Mouse (Mus musculus): Measurements from ENCODE around the gene Sik2. TPM values are rescaled to one million over a fixed set of nuclear protein-coding genes. Genes with fewer than 3 reads are reported as not detected.

Gene Sik2
- polyA plus RNA-seq, 1 experiment from 2014 or later = 17.9 TPM

DNA sequence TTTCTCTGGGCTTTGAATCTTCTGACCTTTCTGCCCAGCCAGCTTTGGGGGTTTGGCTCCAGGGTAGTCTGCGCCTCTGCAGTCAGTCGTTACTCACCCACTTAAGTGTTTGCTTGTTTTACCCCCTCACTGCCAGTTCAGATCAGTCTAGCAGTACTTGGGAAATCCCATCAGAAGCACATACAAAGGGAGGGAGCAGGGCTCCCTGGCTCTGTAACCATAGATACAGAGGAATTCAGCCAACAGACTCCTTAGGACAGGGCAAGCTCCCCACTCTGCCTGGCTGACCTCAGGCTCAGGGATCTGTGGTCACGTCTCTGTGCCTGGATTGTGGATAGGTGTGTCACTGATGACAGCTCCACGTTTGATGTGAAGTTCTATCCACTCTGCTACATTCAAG, 121.5 kb downstream of the Sik2 start:
- Histone ChIP-seq H3K4me2 (replicated peaks; ENCODE audit: low read depth, low read length) (no peak overlapping the region), H3K4me1 (ENCODE audit: control insufficient read depth, insufficient read depth, low read length) (peaks cover 9% of the 10 kb centered on the region; the same call in 1 of the 2 replicates), H3K9ac (ENCODE audit: low read depth, low read length) (no peak overlapping the region), H3K4me3 (ENCODE audit: low read length) (no peak overlapping the region), H3K27ac (ENCODE audit: low read depth, low read length) (no peak overlapping the region), H3K9me3 (ENCODE audit: control insufficient read depth, low read length) (no peaks in the 10 kb centered on the region), H3K27me3 (ENCODE audit: control insufficient read depth, insufficient read depth, low read length) (no peaks in the 10 kb centered on the region), H3K36me3 (ENCODE audit: control insufficient read depth, insufficient read depth, low read length) (peaks cover 14% of the 10 kb centered on the region; the same call in 1 of the 2 replicates)
- ATAC-seq (ENCODE audit: low FRiP score, low TSS enrichment) = peak; percentile 26; the same call in 1 of the 2 replicates
- 32% methylated on average over 4 of the region's 4 CpGs for WGBS

- no peak overlapping the region for H3K27ac ChIP-seq (ENCODE audit: low read depth, low read length)
- H3K36me3 ChIP-seq (ENCODE audit: control insufficient read depth, insufficient read depth, low read length) = peaks cover 18% of the 10 kb centered on the region; the same call in 1 of the 2 replicates
- H3K9ac ChIP-seq (ENCODE audit: low read depth, low read length) = no peak overlapping the region
- H3K4me2 ChIP-seq (replicated peaks; ENCODE audit: low read depth, low read length) = no peak overlapping the region
- H3K27me3 ChIP-seq (ENCODE audit: control insufficient read depth, insufficient read depth, low read length) = no peaks in the 10 kb centered on the region
- no peak overlapping the region for H3K4me3 ChIP-seq (ENCODE audit: low read length)
- ATAC-seq (ENCODE audit: low FRiP score, low TSS enrichment) = no peak
- H3K4me1 ChIP-seq (ENCODE audit: control insufficient read depth, insufficient read depth, low read length) = peaks cover 9% of the 10 kb centered on the region; the same call in 1 of the 2 replicates
- no peaks in the 10 kb centered on the region for H3K9me3 ChIP-seq (ENCODE audit: control insufficient read depth, low read length)
- 92% methylated on average over 1 of the region's 1 CpGs for WGBS
Observed at GRCm38 (mm10) chr9:50886870-50887269, 122.0 kb downstream of the Sik2 start.

DNA sequence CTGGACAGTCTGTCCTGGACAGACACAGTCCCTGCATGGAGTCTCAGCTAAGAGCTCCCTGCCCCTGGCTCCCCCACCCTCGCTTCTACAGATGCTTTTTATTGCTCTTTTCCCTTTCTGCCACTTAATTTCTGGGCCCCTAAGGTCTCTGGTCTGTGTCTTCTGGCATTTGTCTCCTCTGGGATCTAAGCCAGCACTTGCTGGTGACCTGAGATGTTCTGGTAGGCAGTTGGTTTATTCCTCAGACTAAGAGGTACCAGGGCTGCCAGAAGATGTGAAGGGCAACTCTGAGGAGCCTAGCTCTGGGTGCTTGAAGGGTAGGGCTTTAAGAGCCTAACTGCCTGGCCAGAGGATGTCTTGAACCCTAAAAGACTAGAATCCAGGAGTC, 123.3 kb downstream of the Sik2 start:
- WGBS = 17% methylated on average over 1 of the region's 1 CpGs
- H3K36me3 ChIP-seq (ENCODE audit: control insufficient read depth, insufficient read depth, low read length) = peaks cover 23% of the 10 kb centered on the region
- no peak; the same call in 1 of the 2 replicates for ATAC-seq (ENCODE audit: low FRiP score, low TSS enrichment)

GRCm38 (mm10) chr9:50884741-50885599, 123.9 kb downstream of the Sik2 start:
- H3K27me3 ChIP-seq (ENCODE audit: control insufficient read depth, insufficient read depth, low read length) = no peaks in the 10 kb centered on the region
- H3K9me3 ChIP-seq (ENCODE audit: control insufficient read depth, low read length) = no peaks in the 10 kb centered on the region

More for the DNA sequence above, 123.3 kb downstream of the Sik2 start:
- H3K4me3 ChIP-seq (ENCODE audit: low read length) = no peak overlapping the region
- no peaks in the 10 kb centered on the region for H3K27me3 ChIP-seq (ENCODE audit: control insufficient read depth, insufficient read depth, low read length)
- H3K4me1 ChIP-seq (ENCODE audit: control insufficient read depth, insufficient read depth, low read length) = peaks cover 9% of the 10 kb centered on the region; the same call in 1 of the 2 replicates
- H3K9ac ChIP-seq (ENCODE audit: low read depth, low read length) = no peak overlapping the region
- no peak overlapping the region for H3K27ac ChIP-seq (ENCODE audit: low read depth, low read length)
- no peaks in the 10 kb centered on the region for H3K9me3 ChIP-seq (ENCODE audit: control insufficient read depth, low read length)
- H3K4me2 ChIP-seq (replicated peaks; ENCODE audit: low read depth, low read length) = no peak overlapping the region

DNA sequence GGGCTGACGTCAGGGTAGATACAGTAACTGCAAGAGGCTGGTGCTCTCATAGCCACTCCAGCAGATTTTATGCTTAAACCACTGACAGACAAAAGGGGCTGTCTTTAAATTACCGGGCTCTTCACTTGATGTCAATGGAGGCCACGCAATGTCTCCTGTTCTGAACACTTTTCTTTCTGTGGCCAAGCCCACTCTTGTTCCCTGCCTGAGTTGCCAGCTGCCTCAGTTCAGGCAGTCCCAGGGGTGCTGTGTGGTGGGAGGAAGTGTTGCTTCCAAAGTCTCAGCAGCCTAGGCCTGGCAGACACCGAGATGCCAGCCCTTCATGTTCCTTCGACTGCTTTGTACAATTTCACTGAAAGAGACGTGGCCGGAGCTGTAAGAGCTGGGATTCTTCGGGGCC, 124.8 kb downstream of the Sik2 start:
- H3K4me2 ChIP-seq (replicated peaks; ENCODE audit: low read depth, low read length) = no peak overlapping the region
- no peak overlapping the region for H3K27ac ChIP-seq (ENCODE audit: low read depth, low read length)
- H3K4me3 ChIP-seq (ENCODE audit: low read length) = no peak overlapping the region
- 86% methylated on average over 8 of the region's 8 CpGs for WGBS
- H3K36me3 ChIP-seq (ENCODE audit: control insufficient read depth, insufficient read depth, low read length) = peaks cover 38% of the 10 kb centered on the region
- no peaks in the 10 kb centered on the region for H3K9me3 ChIP-seq (ENCODE audit: control insufficient read depth, low read length)
- H3K27me3 ChIP-seq (ENCODE audit: control insufficient read depth, insufficient read depth, low read length) = no peaks in the 10 kb centered on the region
- ATAC-seq (ENCODE audit: low FRiP score, low TSS enrichment) = no peak
- peaks cover 9% of the 10 kb centered on the region; the same call in 1 of the 2 replicates for H3K4me1 ChIP-seq (ENCODE audit: control insufficient read depth, insufficient read depth, low read length)
- H3K9ac ChIP-seq (ENCODE audit: low read depth, low read length) = no peak overlapping the region

More at GRCm38 (mm10) chr9:50884741-50885599, 123.9 kb downstream of the Sik2 start:
- WGBS = 58% methylated on average over 10 of the region's 10 CpGs
- peak; percentile 60 for ATAC-seq (ENCODE audit: low FRiP score, low TSS enrichment)
- Histone ChIP-seq H3K9ac (ENCODE audit: low read depth, low read length) (no peak overlapping the region), H3K36me3 (ENCODE audit: control insufficient read depth, insufficient read depth, low read length) (peaks cover 29% of the 10 kb centered on the region), H3K4me3 (ENCODE audit: low read length) (no peak overlapping the region), H3K27ac (ENCODE audit: low read depth, low read length) (peak overlapping the region; percentile 10; the same call in 1 of the 2 replicates), H3K4me2 (replicated peaks; ENCODE audit: low read depth, low read length) (no peak overlapping the region), H3K4me1 (ENCODE audit: control insufficient read depth, insufficient read depth, low read length) (peaks cover 9% of the 10 kb centered on the region; the same call in 1 of the 2 replicates)

DNA sequence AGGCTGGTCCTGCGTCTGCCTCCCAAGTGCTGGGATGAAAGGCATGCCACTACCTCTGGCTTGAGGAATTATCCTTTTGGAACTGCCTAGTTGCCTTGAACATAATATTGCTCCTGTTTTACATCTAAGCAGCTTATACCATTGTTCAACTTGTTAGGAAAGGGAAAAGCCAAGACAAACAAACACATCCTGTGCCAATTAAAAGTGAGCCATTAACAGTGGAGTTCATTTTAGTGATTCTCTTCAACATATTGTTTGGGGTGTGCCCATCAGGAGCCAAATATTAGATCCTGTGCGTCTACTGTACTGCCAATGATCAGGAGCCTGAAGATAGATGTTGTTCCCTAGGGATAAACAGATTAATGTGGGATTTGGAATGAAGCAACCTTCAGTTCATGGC, 126.7 kb downstream of the Sik2 start:
- Histone ChIP-seq H3K4me1 (ENCODE audit: control insufficient read depth, insufficient read depth, low read length) (peaks cover 9% of the 10 kb centered on the region; the same call in 1 of the 2 replicates), H3K9me3 (ENCODE audit: control insufficient read depth, low read length) (no peaks in the 10 kb centered on the region), H3K4me3 (ENCODE audit: low read length) (no peak overlapping the region), H3K27ac (ENCODE audit: low read depth, low read length) (no peak overlapping the region), H3K4me2 (replicated peaks; ENCODE audit: low read depth, low read length) (no peak overlapping the region), H3K9ac (ENCODE audit: low read depth, low read length) (no peak overlapping the region), H3K36me3 (ENCODE audit: control insufficient read depth, insufficient read depth, low read length) (peaks cover 56% of the 10 kb centered on the region), H3K27me3 (ENCODE audit: control insufficient read depth, insufficient read depth, low read length) (no peaks in the 10 kb centered on the region)
- whole genome bisulfite sequencing = 86% methylated on average over 2 of the region's 2 CpGs
- ATAC-seq (ENCODE audit: low FRiP score, low TSS enrichment) = no peak

GRCm38 (mm10) chr9:50877431-50877830, 131.4 kb downstream of the Sik2 start:
- Histone ChIP-seq H3K36me3 (ENCODE audit: control insufficient read depth, insufficient read depth, low read length) (peaks cover 88% of the 10 kb centered on the region), H3K9me3 (ENCODE audit: control insufficient read depth, low read length) (no peaks in the 10 kb centered on the region), H3K9ac (ENCODE audit: low read depth, low read length) (no peak overlapping the region), H3K27ac (ENCODE audit: low read depth, low read length) (no peak overlapping the region), H3K27me3 (ENCODE audit: control insufficient read depth, insufficient read depth, low read length) (no peaks in the 10 kb centered on the region), H3K4me2 (replicated peaks; ENCODE audit: low read depth, low read length) (no peak overlapping the region), H3K4me3 (ENCODE audit: low read length) (no peak overlapping the region), H3K4me1 (ENCODE audit: control insufficient read depth, insufficient read depth, low read length) (no peaks in the 10 kb centered on the region)
- 75% methylated on average over 3 of the region's 3 CpGs for WGBS
- ATAC-seq (ENCODE audit: low FRiP score, low TSS enrichment) = no peak

GRCm38 (mm10) chr9:50876287-50876686, 132.6 kb downstream of the Sik2 start:
- no peak for ATAC-seq (ENCODE audit: low FRiP score, low TSS enrichment)
- H3K4me2 ChIP-seq (replicated peaks; ENCODE audit: low read depth, low read length) = no peak overlapping the region
- no peaks in the 10 kb centered on the region for H3K27me3 ChIP-seq (ENCODE audit: control insufficient read depth, insufficient read depth, low read length)
- H3K4me1 ChIP-seq (ENCODE audit: control insufficient read depth, insufficient read depth, low read length) = no peaks in the 10 kb centered on the region
- H3K36me3 ChIP-seq (ENCODE audit: control insufficient read depth, insufficient read depth, low read length) = peaks cover 81% of the 10 kb centered on the region
- H3K9ac ChIP-seq (ENCODE audit: low read depth, low read length) = no peak overlapping the region
- no peak overlapping the region for H3K4me3 ChIP-seq (ENCODE audit: low read length)
- no peak overlapping the region for H3K27ac ChIP-seq (ENCODE audit: low read depth, low read length)
- 97% methylated on average over 3 of the region's 3 CpGs for WGBS
- no peaks in the 10 kb centered on the region for H3K9me3 ChIP-seq (ENCODE audit: control insufficient read depth, low read length)

- no peak overlapping the region for H3K9ac ChIP-seq (ENCODE audit: low read depth, low read length)
- no peak for ATAC-seq (ENCODE audit: low FRiP score, low TSS enrichment)
- no peaks in the 10 kb centered on the region for H3K27me3 ChIP-seq (ENCODE audit: control insufficient read depth, insufficient read depth, low read length)
- no peak overlapping the region for H3K4me3 ChIP-seq (ENCODE audit: low read length)
- no peaks in the 10 kb centered on the region for H3K4me1 ChIP-seq (ENCODE audit: control insufficient read depth, insufficient read depth, low read length)
- H3K36me3 ChIP-seq (ENCODE audit: control insufficient read depth, insufficient read depth, low read length) = peaks cover 82% of the 10 kb centered on the region
- no peak overlapping the region for H3K27ac ChIP-seq (ENCODE audit: low read depth, low read length)
- no peak overlapping the region for H3K4me2 ChIP-seq (replicated peaks; ENCODE audit: low read depth, low read length)
- WGBS = 95% methylated on average over 4 of the region's 4 CpGs
- H3K9me3 ChIP-seq (ENCODE audit: control insufficient read depth, low read length) = no peaks in the 10 kb centered on the region
Observed at GRCm38 (mm10) chr9:50875470-50875869, 133.4 kb downstream of the Sik2 start.
